Mouse (Mus musculus): Measurements from ENCODE around the gene Snta1. TPM values are rescaled to one million over a fixed set of nuclear protein-coding genes. Genes with fewer than 3 reads are reported as not detected.
A peak's percentile ranks its signal among the peaks of the same experiment; 100 is the strongest.

Gene Snta1
- 4.5 and 5.7 TPM in 2 replicates for polyA plus RNA-seq (2014; fragmentation: Nextera tagmentation; extraction: Ambion mirVana)

- H3K9me3 ChIP-seq (ENCODE audit: control insufficient read depth, low read length) = no peaks in the 10 kb centered on the region
Observed at GRCm38 (mm10) chr2:154407643-154408445, at the start of gene Snta1. TSS of gene Snta1 (minus strand) at chr2:154408099.

GRCm38 (mm10) chr2:154456621-154457020 lies 48.7 kb upstream of the Snta1 start:
- H3K27ac ChIP-seq (ENCODE audit: low read depth, low read length) = no peak overlapping the region
- ATAC-seq (ENCODE audit: low FRiP score, low TSS enrichment) = no peak
- peaks cover 27% of the 10 kb centered on the region for H3K4me1 ChIP-seq (ENCODE audit: control insufficient read depth, insufficient read depth, low read length)
- no peaks in the 10 kb centered on the region for H3K27me3 ChIP-seq (ENCODE audit: control insufficient read depth, insufficient read depth, low read length)
- H3K4me2 ChIP-seq (replicated peaks; ENCODE audit: low read depth, low read length) = no peak overlapping the region
- H3K36me3 ChIP-seq (ENCODE audit: control insufficient read depth, insufficient read depth, low read length) = no peaks in the 10 kb centered on the region
- H3K9me3 ChIP-seq (ENCODE audit: control insufficient read depth, low read length) = no peaks in the 10 kb centered on the region
- H3K4me3 ChIP-seq (ENCODE audit: low read length) = no peak overlapping the region
- no peak overlapping the region for H3K9ac ChIP-seq (ENCODE audit: low read depth, low read length)

More at GRCm38 (mm10) chr2:154407643-154408445, at the start of gene Snta1:
- Histone ChIP-seq H3K4me2 (replicated peaks; ENCODE audit: low read depth, low read length) (peak within 1 kb of the TSS; percentile 76), H3K27ac (ENCODE audit: low read depth, low read length) (no peak within 1 kb of the TSS), H3K4me3 (ENCODE audit: low read length) (peak within 1 kb of the TSS; percentile 72), H3K27me3 (ENCODE audit: control insufficient read depth, insufficient read depth, low read length) (no peaks in the 10 kb centered on the region), H3K4me1 (ENCODE audit: control insufficient read depth, insufficient read depth, low read length) (0 out of 2 replicates have a peak, but pooled peaks cover 8% of the 10 kb centered on the region), H3K36me3 (ENCODE audit: control insufficient read depth, insufficient read depth, low read length) (no peaks in the 10 kb centered on the region), H3K9ac (ENCODE audit: low read depth, low read length) (peak within 1 kb of the TSS; percentile 74)
- peak; percentile 90 for ATAC-seq (ENCODE audit: low FRiP score, low TSS enrichment)
- 3% methylated on average over 74 of the region's 84 CpGs for WGBS

- Histone ChIP-seq H3K27ac (ENCODE audit: low read depth, low read length) (peak overlapping the region; percentile 82), H3K36me3 (ENCODE audit: control insufficient read depth, insufficient read depth, low read length) (no peaks in the 10 kb centered on the region), H3K4me1 (ENCODE audit: control insufficient read depth, insufficient read depth, low read length) (peaks cover 27% of the 10 kb centered on the region), H3K27me3 (ENCODE audit: control insufficient read depth, insufficient read depth, low read length) (no peaks in the 10 kb centered on the region), H3K4me3 (ENCODE audit: low read length) (no peak overlapping the region), H3K9me3 (ENCODE audit: control insufficient read depth, low read length) (no peaks in the 10 kb centered on the region), H3K4me2 (replicated peaks; ENCODE audit: low read depth, low read length) (peak overlapping the region; percentile 17; the same call in 1 of the 2 replicates), H3K9ac (ENCODE audit: low read depth, low read length) (no peak overlapping the region)
- 27% methylated on average over 5 of the region's 5 CpGs for WGBS
- ATAC-seq (ENCODE audit: low FRiP score, low TSS enrichment) = no peak
Observed at GRCm38 (mm10) chr2:154455776-154456175, 47.9 kb upstream of the Snta1 start.

- H3K4me1 ChIP-seq (ENCODE audit: control insufficient read depth, insufficient read depth, low read length) = peaks cover 23% of the 10 kb centered on the region
- H3K27me3 ChIP-seq (ENCODE audit: control insufficient read depth, insufficient read depth, low read length) = no peaks in the 10 kb centered on the region
- 30% methylated on average over 3 of the region's 3 CpGs for WGBS
- peak; percentile 77; the same call in 1 of the 2 replicates for ATAC-seq (ENCODE audit: low FRiP score, low TSS enrichment)
- no peaks in the 10 kb centered on the region for H3K36me3 ChIP-seq (ENCODE audit: control insufficient read depth, insufficient read depth, low read length)
- no peak overlapping the region for H3K4me2 ChIP-seq (replicated peaks; ENCODE audit: low read depth, low read length)
- H3K9ac ChIP-seq (ENCODE audit: low read depth, low read length) = no peak overlapping the region
- H3K27ac ChIP-seq (ENCODE audit: low read depth, low read length) = peak overlapping the region; percentile 82
- no peaks in the 10 kb centered on the region for H3K9me3 ChIP-seq (ENCODE audit: control insufficient read depth, low read length)
- no peak overlapping the region for H3K4me3 ChIP-seq (ENCODE audit: low read length)
Observed at GRCm38 (mm10) chr2:154454605-154455004, 46.7 kb upstream of the Snta1 start.

- Histone ChIP-seq H3K9ac (ENCODE audit: low read depth, low read length) (no peak overlapping the region), H3K27ac (ENCODE audit: low read depth, low read length) (peak overlapping the region; percentile 25), H3K4me3 (ENCODE audit: low read length) (no peak overlapping the region), H3K4me2 (replicated peaks; ENCODE audit: low read depth, low read length) (no peak overlapping the region), H3K4me1 (ENCODE audit: control insufficient read depth, insufficient read depth, low read length) (peaks cover 23% of the 10 kb centered on the region), H3K36me3 (ENCODE audit: control insufficient read depth, insufficient read depth, low read length) (no peaks in the 10 kb centered on the region), H3K9me3 (ENCODE audit: control insufficient read depth, low read length) (no peaks in the 10 kb centered on the region), H3K27me3 (ENCODE audit: control insufficient read depth, insufficient read depth, low read length) (no peaks in the 10 kb centered on the region)
- 65% methylated on average over 1 of the region's 1 CpGs for WGBS
- ATAC-seq (ENCODE audit: low FRiP score, low TSS enrichment) = no peak
Observed at GRCm38 (mm10) chr2:154454099-154454498, 46.2 kb upstream of the Snta1 start.

GRCm38 (mm10) chr2:154452951-154453350 lies 45.1 kb upstream of the Snta1 start:
- Histone ChIP-seq H3K4me3 (ENCODE audit: low read length) (no peak overlapping the region), H3K9me3 (ENCODE audit: control insufficient read depth, low read length) (no peaks in the 10 kb centered on the region), H3K4me1 (ENCODE audit: control insufficient read depth, insufficient read depth, low read length) (peaks cover 23% of the 10 kb centered on the region), H3K27ac (ENCODE audit: low read depth, low read length) (no peak overlapping the region), H3K36me3 (ENCODE audit: control insufficient read depth, insufficient read depth, low read length) (peaks cover 2% of the 10 kb centered on the region; the same call in 1 of the 2 replicates), H3K9ac (ENCODE audit: low read depth, low read length) (no peak overlapping the region), H3K27me3 (ENCODE audit: control insufficient read depth, insufficient read depth, low read length) (no peaks in the 10 kb centered on the region), H3K4me2 (replicated peaks; ENCODE audit: low read depth, low read length) (no peak overlapping the region)
- 81% methylated on average over 2 of the region's 2 CpGs for WGBS
- ATAC-seq (ENCODE audit: low FRiP score, low TSS enrichment) = no peak

- no peaks in the 10 kb centered on the region for H3K4me1 ChIP-seq (ENCODE audit: control insufficient read depth, insufficient read depth, low read length)
Observed at GRCm38 (mm10) chr2:154448633-154449032, 40.7 kb upstream of the Snta1 start.

GRCm38 (mm10) chr2:154447821-154448220 lies 39.9 kb upstream of the Snta1 start:
- Histone ChIP-seq H3K9ac (ENCODE audit: low read depth, low read length) (no peak overlapping the region), H3K4me2 (replicated peaks; ENCODE audit: low read depth, low read length) (no peak overlapping the region), H3K9me3 (ENCODE audit: control insufficient read depth, low read length) (no peaks in the 10 kb centered on the region), H3K27ac (ENCODE audit: low read depth, low read length) (no peak overlapping the region), H3K4me1 (ENCODE audit: control insufficient read depth, insufficient read depth, low read length) (no peaks in the 10 kb centered on the region), H3K27me3 (ENCODE audit: control insufficient read depth, insufficient read depth, low read length) (no peaks in the 10 kb centered on the region), H3K4me3 (ENCODE audit: low read length) (no peak overlapping the region), H3K36me3 (ENCODE audit: control insufficient read depth, insufficient read depth, low read length) (peaks cover 4% of the 10 kb centered on the region; the same call in 1 of the 2 replicates)
- 97% methylated on average over 8 of the region's 8 CpGs for WGBS
- no peak for ATAC-seq (ENCODE audit: low FRiP score, low TSS enrichment)

More at GRCm38 (mm10) chr2:154448633-154449032, 40.7 kb upstream of the Snta1 start:
- no peaks in the 10 kb centered on the region for H3K27me3 ChIP-seq (ENCODE audit: control insufficient read depth, insufficient read depth, low read length)
- no peak overlapping the region for H3K4me3 ChIP-seq (ENCODE audit: low read length)
- no peaks in the 10 kb centered on the region for H3K9me3 ChIP-seq (ENCODE audit: control insufficient read depth, low read length)
- H3K4me2 ChIP-seq (replicated peaks; ENCODE audit: low read depth, low read length) = no peak overlapping the region
- H3K27ac ChIP-seq (ENCODE audit: low read depth, low read length) = no peak overlapping the region
- H3K36me3 ChIP-seq (ENCODE audit: control insufficient read depth, insufficient read depth, low read length) = peaks cover 4% of the 10 kb centered on the region; the same call in 1 of the 2 replicates
- no peak overlapping the region for H3K9ac ChIP-seq (ENCODE audit: low read depth, low read length)
- no peak for ATAC-seq (ENCODE audit: low FRiP score, low TSS enrichment)

- H3K4me2 ChIP-seq (replicated peaks; ENCODE audit: low read depth, low read length) = no peak overlapping the region
- H3K4me3 ChIP-seq (ENCODE audit: low read length) = no peak overlapping the region
- H3K27ac ChIP-seq (ENCODE audit: low read depth, low read length) = no peak overlapping the region
- peaks cover 11% of the 10 kb centered on the region; the same call in 1 of the 2 replicates for H3K4me1 ChIP-seq (ENCODE audit: control insufficient read depth, insufficient read depth, low read length)
- H3K27me3 ChIP-seq (ENCODE audit: control insufficient read depth, insufficient read depth, low read length) = no peaks in the 10 kb centered on the region
- no peaks in the 10 kb centered on the region; the same call in 1 of the 2 replicates for H3K36me3 ChIP-seq (ENCODE audit: control insufficient read depth, insufficient read depth, low read length)
- ATAC-seq (ENCODE audit: low FRiP score, low TSS enrichment) = no peak
- H3K9me3 ChIP-seq (ENCODE audit: control insufficient read depth, low read length) = no peaks in the 10 kb centered on the region
- no peak overlapping the region for H3K9ac ChIP-seq (ENCODE audit: low read depth, low read length)
Observed at GRCm38 (mm10) chr2:154440453-154440852, 32.6 kb upstream of the Snta1 start.

All from kidney, embryonic 14.5 days (tissue).